Mouse (Mus musculus) myocyte (in vitro differentiated cells): ENCODE results near the gene 4931406P16Rik.

ENCODE experiments used
- CEBPB ChIP-seq: IDR thresholded peaks from 2 replicates; pipeline ENCODE4 v1.6.1; 2011; ENCODE audit warnings: mild to moderate bottlenecking, moderate library complexity; ENCODE audit not compliant: poor library complexity, insufficient read depth, severe bottlenecking
- E2F4 ChIP-seq: IDR thresholded peaks from one replicate; pipeline ENCODE4 v1.6.1; 2011; ENCODE audit warnings: mild to moderate bottlenecking, control low read depth, moderate library complexity; ENCODE audit not compliant: insufficient read depth
- MAX ChIP-seq: IDR thresholded peaks from one replicate; pipeline ENCODE4 v1.6.1; 2011; ENCODE audit warnings: low read depth, mild to moderate bottlenecking, control low read depth
- MYOD1 ChIP-seq, 3 experiments: IDR thresholded peaks; one replicate each; pipeline ENCODE4 v1.6.1; 2011; ENCODE audit warnings: control low read depth in 2 of 3, low read depth in 2 of 3, mild to moderate bottlenecking in 2 of 3, moderate library complexity in 1 of 3; ENCODE audit not compliant: insufficient read length in 2 of 3, control insufficient read depth in 1 of 3
- MYOG ChIP-seq, 3 experiments: IDR thresholded peaks; one replicate each; pipeline ENCODE4 v1.6.1; 2011; ENCODE audit warnings: control low read depth in 2 of 3, low read depth in 2 of 3, mild to moderate bottlenecking in 2 of 3; ENCODE audit not compliant: insufficient read length in 2 of 3, control insufficient read depth in 1 of 3, insufficient read depth in 1 of 3
- POLR2A ChIP-seq: IDR thresholded peaks from one replicate; pipeline ENCODE4 v1.6.1; 2011; ENCODE audit warnings: low read depth, mild to moderate bottlenecking, control low read depth, moderate library complexity; ENCODE audit not compliant: insufficient read length
- TCF12 ChIP-seq: IDR thresholded peaks from one replicate; pipeline ENCODE4 v1.6.1; 2011; ENCODE audit warnings: mild to moderate bottlenecking, control low read depth; ENCODE audit not compliant: poor library complexity, insufficient read depth, severe bottlenecking
- TCF3 ChIP-seq: IDR thresholded peaks from one replicate; pipeline ENCODE4 v1.6.1; 2011; ENCODE audit warnings: low read depth, control low read depth; ENCODE audit not compliant: insufficient read length
- USF1 ChIP-seq: IDR thresholded peaks from one replicate; pipeline ENCODE4 v1.6.1; 2011; ENCODE audit warnings: low read depth, mild to moderate bottlenecking, control low read depth, moderate library complexity

GRCm38 (mm10) chr7:34222340-34222739, 91.0 kb downstream of the 4931406P16Rik start:
- TF ChIP-seq CEBPB (no peak), USF1 (no peak), POLR2A (no peak), MAX (no peak), MYOD1 (IDR thresholded peaks at IDR 0.05; ENCODE audit: control insufficient read depth in 1 of 3, insufficient read length in 2 of 3, low read depth in 2 of 3) (no peak), TCF3 (no peak), E2F4 (no peak), TCF12 (no peak), MYOG (IDR thresholded peaks at IDR 0.05; ENCODE audit: control insufficient read depth in 1 of 3, insufficient read depth in 1 of 3, insufficient read length in 2 of 3, low read depth in 2 of 3) (no peak)
